Mouse (Mus musculus) MEL (cell line): ENCODE data around the gene Jmjd1c.

ENCODE experiments used
- CTCF ChIP-seq, 3 experiments: IDR thresholded peaks in 2 of 3; conservative IDR thresholded peaks in 1 of 3; 2 replicates each; pipeline ENCODE4 v1.5.1; 2011 to 2012; ENCODE audit warnings: low read length in 3 of 3, low read depth in 2 of 3, mild to moderate bottlenecking in 2 of 3, improper control_type of control experiment in 1 of 3, inconsistent platforms in 1 of 3, mixed read lengths in 1 of 3, moderate library complexity in 1 of 3; ENCODE audit not compliant: control insufficient read depth in 1 of 3, insufficient read depth in 1 of 3, poor library complexity in 1 of 3, severe bottlenecking in 1 of 3
- HCFC1 ChIP-seq: IDR thresholded peaks from 2 replicates; pipeline ENCODE4 v1.6.1; 2012; ENCODE audit warnings: low read depth, mild to moderate bottlenecking, inconsistent platforms, low read length, improper control_type of control experiment, moderate library complexity
- MAZ ChIP-seq: IDR thresholded peaks from 2 replicates; pipeline ENCODE4 v1.6.1; 2012; ENCODE audit warnings: low read depth, mild to moderate bottlenecking, inconsistent platforms, low read length, improper control_type of control experiment
- POLR2A ChIP-seq, 2 experiments: IDR thresholded peaks; 2 replicates each; pipeline ENCODE4 v1.6.1; 2011 to 2012; ENCODE audit warnings: low read length in 2 of 2, mild to moderate bottlenecking in 2 of 2, control low read depth in 1 of 2, improper control_type of control experiment in 1 of 2, low read depth in 1 of 2, moderate library complexity in 1 of 2; ENCODE audit not compliant: control insufficient read depth in 1 of 2, insufficient read depth in 1 of 2, poor library complexity in 1 of 2
- UBTF ChIP-seq: IDR thresholded peaks from 2 replicates; pipeline ENCODE4 v1.6.1; 2012; ENCODE audit warnings: low read depth, mild to moderate bottlenecking, inconsistent platforms, low read length, improper control_type of control experiment, moderate library complexity, borderline replicate concordance; ENCODE audit not compliant: insufficient read depth
- USF2 ChIP-seq, 2 experiments: IDR thresholded peaks; 2 replicates each; pipeline ENCODE4 v1.6.1; 2011 to 2012; ENCODE audit warnings: improper control_type of control experiment in 2 of 2, low read length in 2 of 2, borderline replicate concordance in 1 of 2, inconsistent platforms in 1 of 2, low read depth in 1 of 2, mild to moderate bottlenecking in 1 of 2; ENCODE audit not compliant: insufficient read depth in 1 of 2
- ZKSCAN1 ChIP-seq: IDR thresholded peaks from 2 replicates; pipeline ENCODE4 v1.6.1; 2012; ENCODE audit warnings: low read depth, mild to moderate bottlenecking, inconsistent platforms, low read length, improper control_type of control experiment, moderate library complexity

DNA sequence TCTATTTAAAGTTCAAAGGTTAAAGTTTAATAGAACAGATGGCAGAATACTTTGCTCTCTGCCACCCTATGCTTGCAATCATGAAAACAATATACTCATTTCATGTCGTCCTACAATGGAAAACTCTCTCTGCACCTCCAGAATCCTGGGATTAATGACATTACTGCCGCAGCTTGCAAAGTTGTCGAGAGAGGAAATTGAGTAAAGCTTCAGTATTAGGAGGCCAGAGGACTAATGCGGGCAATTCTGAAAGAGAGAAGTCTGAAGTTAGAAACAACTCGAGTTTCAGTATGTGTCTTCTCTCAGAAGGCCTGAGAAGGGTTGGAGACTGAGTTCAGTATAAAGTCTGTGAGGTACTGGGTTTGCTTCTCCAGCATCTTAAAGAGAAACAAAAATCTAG lies 84.9 kb downstream of the Jmjd1c start:
- TF ChIP-seq POLR2A (IDR thresholded peaks at IDR 0.05; ENCODE audit: control insufficient read depth in 1 of 2, insufficient read depth in 1 of 2, low read depth in 1 of 2, low read length in 2 of 2, poor library complexity in 1 of 2) (no peak), CTCF (IDR thresholded peaks at IDR 0.05 in 2 of 3, conservative IDR thresholded peaks at IDR 0.05 in 1 of 3; ENCODE audit: control insufficient read depth in 1 of 3, insufficient read depth in 1 of 3, low read depth in 2 of 3, low read length in 3 of 3, poor library complexity in 1 of 3, severe bottlenecking in 1 of 3) (no peak), HCFC1 (no peak), USF2 (IDR thresholded peaks at IDR 0.05; ENCODE audit: borderline replicate concordance in 1 of 2, insufficient read depth in 1 of 2, low read depth in 1 of 2, low read length in 2 of 2) (no peak), UBTF (no peak), ZKSCAN1 (no peak), MAZ (no peak)
